Mouse (Mus musculus) heart, adult 2 months (tissue): ENCODE measurements around the gene Msl1.

Source experiments
- CTCF ChIP-seq: fragments of 200-600 bp; IDR thresholded peaks from 2 replicates; pipeline ENCODE4 v1.8.1; 2022; ENCODE audit warnings: antibody characterized with exemption, mild to moderate bottlenecking, moderate library complexity
- EP300 ChIP-seq: fragments of 200-500 bp; IDR thresholded peaks from 2 replicates; pipeline ENCODE4 v1.6.1; 2011; ENCODE audit warnings: low read depth, low read length, control low read depth; ENCODE audit not compliant: insufficient read depth
- POLR2A ChIP-seq: fragments of 200-500 bp; IDR thresholded peaks from 2 replicates; pipeline ENCODE4 v1.6.1; 2011; ENCODE audit warnings: mild to moderate bottlenecking, low read depth, low read length, control low read depth; ENCODE audit not compliant: insufficient read depth

DNA sequence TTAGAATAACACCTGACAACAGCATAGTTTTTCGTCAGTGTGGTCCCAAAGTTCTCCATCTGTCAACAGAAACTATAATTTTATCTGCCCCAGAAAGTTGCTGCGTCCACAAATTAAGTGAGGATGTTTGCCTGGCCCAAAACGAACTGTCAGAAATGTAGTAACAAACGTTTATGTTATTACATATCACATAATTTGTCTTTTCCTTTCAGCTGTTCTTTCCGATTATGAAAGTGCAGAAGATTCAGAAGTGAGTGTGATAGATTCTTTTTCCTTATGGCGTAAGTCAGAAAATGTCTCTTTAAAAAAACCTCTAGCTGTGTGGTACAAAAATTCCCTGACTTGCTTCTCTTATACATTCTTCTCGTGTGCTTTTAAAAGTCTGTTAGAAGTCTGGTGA lies 15.4 kb downstream of the Msl1 start:
- TF ChIP-seq POLR2A (no peak), EP300 (no peak), CTCF (no peak)
